Mouse (Mus musculus) hindbrain, embryonic 16.5 days (tissue): ENCODE measurements around the gene Nhsl2. TPM values are rescaled to one million over a fixed set of nuclear protein-coding genes. Genes with fewer than 3 reads are reported as not detected.
A peak's percentile ranks its signal among the peaks of the same experiment; 100 is the strongest.

ENCODE experiments used
- ATAC-seq: fragments of 200-750 bp; cut with Nextera tagmentation; 2 replicates; pipeline ENCODE4 v1.8.0; 2017; ENCODE audit warnings: moderate TSS enrichment, moderate library complexity
- H3K27ac ChIP-seq: fragments of 300-500 bp; sonication (generic); 2 replicates; pipeline ENCODE4 v1.5.1; 2014; ENCODE audit warnings: low read depth, mild to moderate bottlenecking, control low read depth, low read length, moderate library complexity
- H3K27me3 ChIP-seq: fragments of 300-500 bp; sonication (generic); replicated peaks from 2 replicates; pipeline ENCODE4 v1.6.1; 2014; ENCODE audit warnings: low read length; ENCODE audit not compliant: control insufficient read depth, insufficient read depth
- H3K36me3 ChIP-seq: fragments of 300-500 bp; sonication (generic); 2 replicates; pipeline ENCODE4 v1.6.1; 2014; ENCODE audit warnings: mild to moderate bottlenecking, low read length, moderate library complexity, mixed read lengths; ENCODE audit not compliant: control insufficient read depth, insufficient read depth
- H3K4me1 ChIP-seq: fragments of 300-500 bp; sonication (generic); 2 replicates; pipeline ENCODE4 v1.6.1; 2014; ENCODE audit warnings: low read depth, low read length; ENCODE audit not compliant: control insufficient read depth, insufficient read depth
- H3K4me2 ChIP-seq: fragments of 300-500 bp; sonication (generic); 2 replicates; pipeline ENCODE4 v1.6.1; 2014; ENCODE audit warnings: mild to moderate bottlenecking, low read length, control low read depth, moderate library complexity
- H3K4me3 ChIP-seq: fragments of 300-500 bp; sonication (generic); 2 replicates; pipeline ENCODE4 v1.5.1; 2014; ENCODE audit warnings: mild to moderate bottlenecking, low read length, control low read depth, moderate library complexity
- H3K9ac ChIP-seq: fragments of 300-500 bp; sonication (generic); 2 replicates; pipeline ENCODE4 v1.6.1; 2014; ENCODE audit warnings: low read depth, mild to moderate bottlenecking, control low read depth, low read length, moderate library complexity
- H3K9me3 ChIP-seq: fragments of 300-500 bp; sonication (generic); 2 replicates; pipeline ENCODE4 v1.6.1; 2014; ENCODE audit warnings: mild to moderate bottlenecking, low read length, moderate library complexity; ENCODE audit not compliant: control insufficient read depth
- WGBS: fragments of 180-500 bp; shearing (Covaris S2); extraction: QIAGEN DNeasy Blood & Tissue Kit; methylation state at CpG from one replicate; pipeline ENCODE4 v1.1.7; 2014; 5-methylcytosine and 5-hydroxymethylcytosine counted together
- polyA plus RNA-seq: library from polyadenylated mRNA; unstranded; fragments of >200 nt; fragmentation: Nextera tagmentation; extraction: Ambion mirVana; gene quantifications from 2 replicates; pipeline ENCODE4 v1.2.1, GENCODE M21; 2015

The Nhsl2 gene
- polyA plus RNA-seq, 1 experiment from 2014 or later: 7.6 TPM

DNA sequence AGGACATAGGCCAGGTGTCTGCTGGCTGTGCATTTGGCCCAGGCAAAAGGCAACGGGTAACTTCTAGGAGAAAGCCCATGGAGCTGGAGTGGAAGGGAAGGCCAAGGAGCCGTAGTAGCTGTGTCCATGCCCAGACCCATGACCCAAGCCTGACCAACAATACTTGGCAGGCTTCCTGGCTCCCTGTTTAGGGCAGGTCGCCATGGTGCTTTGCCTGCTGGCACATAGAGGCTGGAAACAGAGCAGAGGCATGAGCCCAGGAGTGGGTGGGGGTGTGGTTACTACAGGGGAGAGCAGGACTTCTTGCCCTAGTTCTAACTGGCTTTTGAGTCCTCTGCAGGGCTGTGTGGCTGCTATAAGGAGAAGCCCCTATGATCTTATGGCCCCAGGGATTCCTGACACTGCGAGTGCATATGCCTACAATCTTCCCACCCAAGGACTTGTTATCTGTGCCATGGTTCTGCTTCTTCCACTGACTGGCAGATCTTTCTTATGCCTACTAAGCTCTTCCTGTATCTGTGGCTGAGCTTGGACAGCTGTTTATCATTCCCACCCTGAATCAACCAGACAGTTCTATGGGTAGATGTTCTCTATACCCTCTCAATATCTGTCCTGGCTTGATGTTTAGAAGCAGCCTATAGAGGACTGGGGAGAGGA lies 40.8 kb downstream of the Nhsl2 start:
- H3K27ac ChIP-seq: no peak overlapping the region
- H3K27me3 ChIP-seq: no peaks in the 10 kb centered on the region; the same call in 1 of the 2 replicates
- no peak overlapping the region for H3K4me3 ChIP-seq
- H3K9ac ChIP-seq: no peak overlapping the region
- no peak overlapping the region for H3K4me2 ChIP-seq
- no peaks in the 10 kb centered on the region for H3K4me1 ChIP-seq
- H3K9me3 ChIP-seq: no peaks in the 10 kb centered on the region
- WGBS: 83% methylated on average over 4 of the region's 4 CpGs
- H3K36me3 ChIP-seq: no peaks in the 10 kb centered on the region
- ATAC-seq: no peak

GRCm38 (mm10) chrX:101893796-101894195 lies 44.6 kb downstream of the Nhsl2 start:
- no peaks in the 10 kb centered on the region for H3K4me1 ChIP-seq
- H3K27me3 ChIP-seq: no peaks in the 10 kb centered on the region; the same call in 1 of the 2 replicates
- no peaks in the 10 kb centered on the region for H3K9me3 ChIP-seq
- H3K9ac ChIP-seq: no peak overlapping the region
- H3K36me3 ChIP-seq: no peaks in the 10 kb centered on the region
- H3K4me3 ChIP-seq: no peak overlapping the region
- WGBS: 83% methylated on average over 7 of the region's 7 CpGs
- no peak overlapping the region for H3K27ac ChIP-seq
- no peak overlapping the region for H3K4me2 ChIP-seq
- no peak for ATAC-seq

GRCm38 (mm10) chrX:101898341-101898740 lies 49.2 kb downstream of the Nhsl2 start:
- Histone ChIP-seq H3K9ac (no peak overlapping the region), H3K4me2 (no peak overlapping the region), H3K4me1 (no peaks in the 10 kb centered on the region), H3K36me3 (no peaks in the 10 kb centered on the region), H3K27ac (no peak overlapping the region), H3K4me3 (no peak overlapping the region), H3K9me3 (no peaks in the 10 kb centered on the region), H3K27me3 (peaks cover 2% of the 10 kb centered on the region; the same call in 1 of the 2 replicates)
- WGBS: 45% methylated on average over 4 of the region's 4 CpGs
- no peak; the same call in 1 of the 2 replicates for ATAC-seq

DNA sequence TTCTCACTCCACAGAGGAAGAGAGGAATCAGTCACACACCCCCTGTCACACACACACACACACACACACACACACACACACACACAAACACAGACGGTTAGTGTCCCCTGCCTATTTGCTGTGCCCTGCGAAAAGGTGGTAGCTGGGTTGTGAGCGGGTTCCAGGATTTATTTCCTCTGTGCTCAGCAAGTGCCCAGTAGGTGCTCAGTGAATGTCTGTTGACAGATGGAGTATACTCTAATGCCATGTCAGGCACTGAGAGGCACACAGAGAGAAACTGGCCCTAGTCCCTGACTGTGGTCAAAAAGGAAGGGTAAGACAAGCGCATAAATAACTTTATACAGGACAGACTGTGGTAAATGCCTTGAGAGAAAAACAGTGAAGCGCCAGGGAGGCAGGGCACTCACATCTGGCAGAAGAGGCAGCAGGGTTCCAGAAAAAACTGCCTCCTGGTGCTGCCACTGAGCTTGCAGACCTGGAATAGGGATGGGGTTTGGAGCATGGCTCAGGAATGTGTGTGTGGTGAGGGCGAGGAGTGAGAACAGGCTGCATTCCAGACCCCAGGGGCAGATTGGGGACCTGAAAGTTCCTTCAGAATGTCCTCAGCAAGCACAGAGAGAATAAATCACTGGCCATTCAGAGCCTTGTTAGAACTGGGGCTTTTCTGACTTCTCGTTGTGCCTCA lies 52.8 kb downstream of the Nhsl2 start:
- Histone ChIP-seq H3K27me3 (peaks cover 5% of the 10 kb centered on the region; the same call in 1 of the 2 replicates), H3K36me3 (no peaks in the 10 kb centered on the region), H3K4me1 (no peaks in the 10 kb centered on the region), H3K4me3 (no peak overlapping the region), H3K9ac (no peak overlapping the region), H3K27ac (no peak overlapping the region), H3K4me2 (no peak overlapping the region), H3K9me3 (no peaks in the 10 kb centered on the region)
- no peak for ATAC-seq
- 68% methylated on average over 7 of the region's 7 CpGs for WGBS

DNA sequence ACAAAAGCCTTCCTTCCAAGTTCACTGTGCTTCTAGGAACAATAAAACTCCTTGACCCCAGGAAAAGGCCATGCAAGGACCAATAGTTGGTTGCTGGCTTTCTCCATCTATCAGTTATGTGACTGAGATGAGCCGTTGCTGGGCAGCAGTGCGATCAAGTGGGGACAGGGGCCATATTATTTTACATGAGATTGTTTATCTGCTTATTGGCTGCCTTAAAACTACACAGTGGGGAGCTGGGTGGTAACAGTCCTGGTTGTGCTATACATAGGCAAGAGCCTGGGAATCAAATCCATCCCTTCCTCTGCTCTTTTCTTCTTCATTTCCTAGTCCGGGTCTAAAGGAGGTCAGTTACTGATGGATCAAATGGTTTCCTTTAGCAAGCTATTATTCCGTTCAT lies 53.4 kb downstream of the Nhsl2 start:
- 76% methylated on average over 4 of the region's 4 CpGs for WGBS
- Histone ChIP-seq H3K27me3 (peaks cover 5% of the 10 kb centered on the region; the same call in 1 of the 2 replicates), H3K9me3 (no peaks in the 10 kb centered on the region), H3K4me2 (no peak overlapping the region), H3K4me1 (no peaks in the 10 kb centered on the region), H3K9ac (no peak overlapping the region), H3K4me3 (no peak overlapping the region), H3K36me3 (no peaks in the 10 kb centered on the region), H3K27ac (no peak overlapping the region)
- no peak for ATAC-seq

- WGBS: 72% methylated on average over 5 of the region's 5 CpGs
- Histone ChIP-seq H3K27ac (no peak overlapping the region), H3K4me3 (no peak overlapping the region), H3K27me3 (peaks cover 7% of the 10 kb centered on the region; the same call in 1 of the 2 replicates), H3K36me3 (no peaks in the 10 kb centered on the region), H3K4me2 (no peak overlapping the region), H3K4me1 (no peaks in the 10 kb centered on the region), H3K9ac (no peak overlapping the region), H3K9me3 (no peaks in the 10 kb centered on the region)
- ATAC-seq: no peak
These were observed 58.1 kb downstream of the Nhsl2 start for GRCm38 (mm10) chrX:101907301-101907700.

- Histone ChIP-seq H3K36me3 (no peaks in the 10 kb centered on the region), H3K27ac (no peak overlapping the region), H3K9ac (no peak overlapping the region), H3K9me3 (no peaks in the 10 kb centered on the region), H3K27me3 (0 out of 2 replicates have a peak, but pooled peaks cover 3% of the 10 kb centered on the region), H3K4me2 (no peak overlapping the region), H3K4me3 (no peak overlapping the region), H3K4me1 (no peaks in the 10 kb centered on the region)
- WGBS: 61% methylated on average over 2 of the region's 2 CpGs
- ATAC-seq: peak; percentile 95
These were observed 79.9 kb downstream of the Nhsl2 start for GRCm38 (mm10) chrX:101929131-101929530.

GRCm38 (mm10) chrX:101930301-101930700 lies 81.1 kb downstream of the Nhsl2 start:
- 86% methylated on average over 6 of the region's 6 CpGs for WGBS
- Histone ChIP-seq H3K27ac (no peak overlapping the region), H3K4me1 (no peaks in the 10 kb centered on the region), H3K36me3 (no peaks in the 10 kb centered on the region), H3K4me2 (no peak overlapping the region), H3K9me3 (no peaks in the 10 kb centered on the region), H3K4me3 (no peak overlapping the region), H3K9ac (no peak overlapping the region), H3K27me3 (0 out of 2 replicates have a peak, but pooled peaks cover 3% of the 10 kb centered on the region)
- no peak for ATAC-seq

- H3K27me3 ChIP-seq: 0 out of 2 replicates have a peak, but pooled peaks cover 3% of the 10 kb centered on the region
- H3K4me2 ChIP-seq: no peak overlapping the region
- whole genome bisulfite sequencing: 85% methylated on average over 5 of the region's 5 CpGs
- ATAC-seq: no peak
- H3K9ac ChIP-seq: no peak overlapping the region
- H3K36me3 ChIP-seq: no peaks in the 10 kb centered on the region
- no peak overlapping the region for H3K27ac ChIP-seq
- no peak overlapping the region for H3K4me3 ChIP-seq
- H3K9me3 ChIP-seq: no peaks in the 10 kb centered on the region
- no peaks in the 10 kb centered on the region for H3K4me1 ChIP-seq
These were observed 81.8 kb downstream of the Nhsl2 start for GRCm38 (mm10) chrX:101931016-101931415.
